11 mouse cellular contexts compared by ENCODE assay signal in the genomic region with DNA sequence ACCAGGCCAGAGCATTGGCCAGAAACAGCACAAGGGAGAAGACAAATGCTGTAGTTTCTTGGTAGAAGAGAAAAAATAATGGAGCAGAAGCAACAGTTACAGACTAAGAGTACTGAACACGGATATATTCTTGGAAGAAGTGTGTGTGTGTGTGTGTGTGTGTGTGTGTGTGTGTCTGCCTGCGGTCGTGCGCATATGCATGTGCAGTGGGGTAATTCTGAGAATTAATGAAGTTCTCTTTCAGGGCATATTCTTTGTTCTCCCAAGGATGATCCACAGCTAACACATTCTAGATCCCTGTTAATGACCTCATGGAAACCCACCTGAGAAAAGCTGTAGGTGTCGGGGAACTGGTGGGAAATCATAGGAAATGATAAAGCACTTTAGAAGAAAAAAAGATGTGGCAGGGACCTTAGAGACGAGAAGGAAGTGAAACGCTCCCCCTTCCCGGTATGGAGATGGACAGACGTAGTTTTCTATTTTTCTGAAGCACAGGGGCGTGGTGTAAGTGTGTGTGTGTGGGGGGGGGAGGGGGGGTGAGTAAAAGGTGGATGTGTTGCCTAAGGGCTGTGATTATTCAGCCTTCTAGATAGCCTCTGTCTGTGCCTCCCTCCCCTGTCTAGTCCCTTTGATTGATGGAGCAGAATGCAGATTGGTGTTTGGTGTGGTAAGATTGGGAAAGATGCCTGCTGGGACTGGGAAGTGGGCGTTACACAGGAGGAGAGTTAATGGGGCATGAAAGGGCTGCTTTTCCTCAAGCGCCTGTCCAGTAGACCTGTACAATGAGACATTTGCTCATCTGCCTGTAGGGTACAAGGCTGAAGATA.
DNase-seq lines count a peak whose midpoint lies in the region; ATAC-seq and TF ChIP-seq lines count a peak whose summit lies in the region.
"Had no signal": no experiment of that assay in that cellular context is flagged by ENCODE, and none has a peak within 500 bp of the region (broad histone marks: within the 10 kb centered on the region; RNA-seq: fewer than 3 reads in every experiment).

No protein-coding gene starts in this region.

- no peaks in the 10 kb centered on the region for H3K9me3 ChIP-seq in heart, embryonic 11.5 days (replicated peaks; ENCODE audit: control insufficient read depth, low read length)

- H3K4me2 ChIP-seq in heart, embryonic 11.5 days, result no peak overlapping the region

- 0 out of 2 replicates have a peak, but pooled peaks have one; percentile 4 for ATAC-seq in heart, embryonic 11.5 days (replicated peaks; ENCODE audit: insufficient number of reproducible peaks, low FRiP score, low TSS enrichment)

- no peak for DNase-seq in heart, adult 8-10 months (ENCODE audit: low spot score)
- DNase-seq in spleen, adult 2 months (ENCODE audit: low read depth in 1 of 2, low spot score in 2 of 2), result no peak
- no peak for DNase-seq in spleen, postnatal 36 days (ENCODE audit: low spot score in 2 of 2)
- peak; percentile 73 for DNase-seq in mesoderm, embryonic 11.5 days (ENCODE audit: low read depth, low spot score)
- DNase-seq in thymus, postnatal 0 days (ENCODE audit: low spot score), result no peak
- DNase-seq in frontal cortex, adult 2 months (ENCODE audit: extremely low spot score in 1 of 2, low spot score in 1 of 2), result no peak
- DNase-seq in frontal cortex, postnatal 25 days (ENCODE audit: low spot score in 2 of 2), result no peak
- DNase-seq: cerebellum, adult 18-20 months; kidney, postnatal 14 days; lung, adult 2 months had no signal

- WGBS in heart, embryonic 11.5 days (ENCODE audit: insufficient replicate concordance), result 48% methylated on average over 12 of the region's 12 CpGs
- 41% methylated on average over 12 of the region's 12 CpGs for WGBS in spleen, adult 2 months

- no peaks in the 10 kb centered on the region for H3K36me3 ChIP-seq in heart, embryonic 11.5 days (ENCODE audit: control insufficient read depth, insufficient read depth, low read length)
- H3K36me3 ChIP-seq in spleen, adult 2 months (ENCODE audit: control insufficient read depth, insufficient read depth, low read length), result peaks cover 11% of the 10 kb centered on the region

- H3K27ac ChIP-seq in heart, embryonic 11.5 days (ENCODE audit: low read depth, low read length), result no peak overlapping the region
- H3K27ac ChIP-seq in spleen, adult 2 months (ENCODE audit: insufficient read depth, low read length), result peak overlapping the region; percentile 20

- no peak overlapping the region for H3K9ac ChIP-seq in heart, embryonic 11.5 days (ENCODE audit: low read depth, low read length)

- no peaks in the 10 kb centered on the region for H3K27me3 ChIP-seq in heart, embryonic 11.5 days (ENCODE audit: control insufficient read depth, insufficient read depth, low read length)
- no peaks in the 10 kb centered on the region for H3K27me3 ChIP-seq in spleen, adult 2 months (ENCODE audit: control insufficient read depth, insufficient read depth, low read length)

- H3K4me3 ChIP-seq in heart, embryonic 11.5 days (ENCODE audit: low read depth, low read length), result no peak overlapping the region
- no peak overlapping the region for H3K4me3 ChIP-seq in spleen, adult 2 months (ENCODE audit: extremely low read depth, insufficient read depth, insufficient read length)

- no peak for TF ChIP-seq POLR2A in spleen, adult 2 months (IDR thresholded peaks at IDR 0.05; ENCODE audit: low read depth, low read length)

- no peak for TF ChIP-seq CTCF in spleen, adult 2 months (IDR thresholded peaks at IDR 0.05; ENCODE audit: extremely low read depth, insufficient read depth, insufficient read length, insufficient replicate concordance)

- H3K4me1 ChIP-seq in heart, embryonic 11.5 days (ENCODE audit: control insufficient read depth, insufficient read depth, low read length), result no peaks in the 10 kb centered on the region
- H3K4me1 ChIP-seq in spleen, adult 2 months (ENCODE audit: control insufficient read depth, insufficient read depth, insufficient read length), result peaks cover 15% of the 10 kb centered on the region; the same call in 1 of the 2 replicates
